Mouse (Mus musculus): ENCODE data around the gene Ndufa13. TPM values are rescaled to one million over a fixed set of nuclear protein-coding genes. Genes with fewer than 3 reads are reported as not detected.

Gene Ndufa13
- total RNA-seq, 2 experiments from 2014 or later: 148 to 155 TPM

GRCm38 (mm10) chr8:69847167-69848065 lies 54.9 kb downstream of the Ndufa13 start:
- no peak for DNase-seq (ENCODE audit: low spot score in 2 of 2)

Other genes starting within 250 kb of the Ndufa13 start
- 1 to 10 TPM; 3.1 to 4.9 TPM for gene Zfp964, start 248.1 kb downstream of the Ndufa13 start, total RNA-seq (2021)
- 10 to 100 TPM; 21.0 to 22.5 TPM for gene Zfp869, start 191.8 kb downstream of the Ndufa13 start, total RNA-seq (2021)
- 1 to 10 TPM; 2.6 to 5.1 TPM for gene Zfp963, start 152.6 kb downstream of the Ndufa13 start, total RNA-seq (2021)
- gene Gm20422, start 127.7 kb downstream of the Ndufa13 start, total RNA-seq (2021): 1 to 10 TPM in 1 of 2 experiments, not detected in 1; 1.3 TPM
- gene Atp13a1, start 111.4 kb downstream of the Ndufa13 start, total RNA-seq (2021): 10 to 100 TPM; 36.2 to 36.4 TPM
- 10 to 100 TPM; 26.6 to 27.8 TPM for gene Zfp866, start 111.4 kb downstream of the Ndufa13 start, total RNA-seq (2021)
- gene Gmip, start 93.9 kb downstream of the Ndufa13 start, total RNA-seq (2021): 10 to 100 TPM in 1 of 2 experiments, 1 to 10 TPM in 1; 9.0 to 12.8 TPM
- gene Lpar2, start 80.1 kb downstream of the Ndufa13 start, total RNA-seq (2021): under 1 TPM; 0.59 to 0.60 TPM
- gene Pbx4, start 70.1 kb downstream of the Ndufa13 start, total RNA-seq (2021): 10 to 100 TPM; 14.1 to 17.8 TPM
- gene Cilp2, start 14.9 kb downstream of the Ndufa13 start, total RNA-seq (2021): under 1 TPM; 0.33 to 0.59 TPM
- not detected for gene Tssk6, start 374 bp downstream of the Ndufa13 start, total RNA-seq (2021)
- 10 to 100 TPM; 28.3 to 30.7 TPM for gene Yjefn3, start 154 bp upstream of the Ndufa13 start, total RNA-seq (2021)
- gene Gatad2a, start 93.8 kb upstream of the Ndufa13 start, total RNA-seq (2021): 10 to 100 TPM; 28.7 TPM
- 10 to 100 TPM; 67.6 to 69.9 TPM for gene Mau2, start 140.2 kb upstream of the Ndufa13 start, total RNA-seq (2021)
- gene Sugp1, start 140.3 kb upstream of the Ndufa13 start, total RNA-seq (2021): 10 to 100 TPM; 46.8 to 47.1 TPM
- gene Tm6sf2, start 170.4 kb upstream of the Ndufa13 start, total RNA-seq (2021): 1 to 10 TPM; 3.6 to 4.2 TPM
- 100 to 1,000 TPM in 1 of 2 experiments, 10 to 100 TPM in 1; 97.9 to 111 TPM for gene Hapln4, start 180.9 kb upstream of the Ndufa13 start, total RNA-seq (2021)
- 100 to 1,000 TPM; 137 to 145 TPM for gene Ncan, start 218.3 kb upstream of the Ndufa13 start, total RNA-seq (2021)
- gene Nr2c2ap, start 228.8 kb upstream of the Ndufa13 start, total RNA-seq (2021): 10 to 100 TPM; 23.7 to 25.5 TPM
- 10 to 100 TPM; 11.7 to 14.9 TPM for gene Rfxank, start 236.6 kb upstream of the Ndufa13 start, total RNA-seq (2021)
- 10 to 100 TPM; 47.7 to 48.0 TPM for gene Borcs8, start 236.9 kb upstream of the Ndufa13 start, total RNA-seq (2021)
- gene Mef2b, start 237.2 kb upstream of the Ndufa13 start, total RNA-seq (2021): not detected